Mouse (Mus musculus) heart, embryonic 14.5 days (tissue): Measurements from ENCODE around the gene Spats2l. TPM values are rescaled to one million over a fixed set of nuclear protein-coding genes. Genes with fewer than 3 reads are reported as not detected.

Source experiments
- ATAC-seq: fragments of 200-750 bp; cut with Nextera tagmentation; 2 replicates; pipeline ENCODE4 v1.8.0; 2017; ENCODE audit warnings: low read depth, moderate TSS enrichment; ENCODE audit not compliant: insufficient number of reproducible peaks, insufficient read depth, low FRiP score
- H3K27ac ChIP-seq, 2 experiments: fragments of 200-500 bp in 1 of 2; fragments of 300-500 bp in 1 of 2; sonication (generic) in 1 of 2; replicated peaks in 1 of 2; 2 replicates each; pipeline ENCODE4 v1.5.1; 2012 to 2014; ENCODE audit warnings: low read depth in 2 of 2, low read length in 2 of 2, control low read depth in 1 of 2, mild to moderate bottlenecking in 1 of 2, mixed read lengths in 1 of 2; ENCODE audit not compliant: control insufficient read depth in 1 of 2, insufficient read depth in 1 of 2
- H3K27me3 ChIP-seq: fragments of 300-500 bp; sonication (generic); 2 replicates; pipeline ENCODE4 v1.6.1; 2014; ENCODE audit warnings: mild to moderate bottlenecking, low read length, control low read depth; ENCODE audit not compliant: control insufficient read depth, insufficient read depth
- H3K36me3 ChIP-seq: fragments of 300-500 bp; sonication (generic); 2 replicates; pipeline ENCODE4 v1.6.1; 2014; ENCODE audit warnings: mild to moderate bottlenecking, control low read depth, low read length, mixed read lengths; ENCODE audit not compliant: control insufficient read depth, insufficient read depth
- H3K4me1 ChIP-seq, 2 experiments: fragments of 200-500 bp in 1 of 2; fragments of 300-500 bp in 1 of 2; sonication (generic) in 1 of 2; 2 replicates each; pipeline ENCODE4 v1.6.1; 2012 to 2014; ENCODE audit warnings: low read length in 2 of 2, control low read depth in 1 of 2, mixed read lengths in 1 of 2; ENCODE audit not compliant: control insufficient read depth in 2 of 2, insufficient read depth in 2 of 2
- H3K4me2 ChIP-seq: fragments of 300-500 bp; sonication (generic); 2 replicates; pipeline ENCODE4 v1.6.1; 2014; ENCODE audit warnings: mild to moderate bottlenecking, low read length
- H3K4me3 ChIP-seq, 2 experiments: fragments of 200-500 bp in 1 of 2; fragments of 300-500 bp in 1 of 2; sonication (generic) in 1 of 2; 2 replicates each; pipeline ENCODE4 v1.5.1; 2012 to 2014; ENCODE audit warnings: low read length in 2 of 2, mild to moderate bottlenecking in 2 of 2, control low read depth in 1 of 2, low read depth in 1 of 2, moderate library complexity in 1 of 2; ENCODE audit not compliant: control insufficient read depth in 1 of 2, insufficient read depth in 1 of 2
- H3K9ac ChIP-seq: fragments of 300-500 bp; sonication (generic); 2 replicates; pipeline ENCODE4 v1.6.1; 2014; ENCODE audit warnings: mild to moderate bottlenecking, low read length
- H3K9me3 ChIP-seq: fragments of 300-500 bp; sonication (generic); 2 replicates; pipeline ENCODE4 v1.6.1; 2016; ENCODE audit warnings: low read length, control low read depth; ENCODE audit not compliant: control insufficient read depth
- WGBS: fragments of 180-500 bp; shearing (Covaris S2); extraction: QIAGEN DNeasy Blood & Tissue Kit; methylation state at CpG from one replicate; pipeline ENCODE4 v1.1.7; 2014; 5-methylcytosine and 5-hydroxymethylcytosine counted together
- polyA plus RNA-seq: library from polyadenylated mRNA; unstranded; fragments of >200 nt; fragmentation: Nextera tagmentation; extraction: Ambion mirVana; gene quantifications from 2 replicates; pipeline ENCODE4 v1.2.1, GENCODE M21; 2014

Gene Spats2l
- polyA plus RNA-seq, 1 experiment from 2014 or later = 70.0 TPM

DNA sequence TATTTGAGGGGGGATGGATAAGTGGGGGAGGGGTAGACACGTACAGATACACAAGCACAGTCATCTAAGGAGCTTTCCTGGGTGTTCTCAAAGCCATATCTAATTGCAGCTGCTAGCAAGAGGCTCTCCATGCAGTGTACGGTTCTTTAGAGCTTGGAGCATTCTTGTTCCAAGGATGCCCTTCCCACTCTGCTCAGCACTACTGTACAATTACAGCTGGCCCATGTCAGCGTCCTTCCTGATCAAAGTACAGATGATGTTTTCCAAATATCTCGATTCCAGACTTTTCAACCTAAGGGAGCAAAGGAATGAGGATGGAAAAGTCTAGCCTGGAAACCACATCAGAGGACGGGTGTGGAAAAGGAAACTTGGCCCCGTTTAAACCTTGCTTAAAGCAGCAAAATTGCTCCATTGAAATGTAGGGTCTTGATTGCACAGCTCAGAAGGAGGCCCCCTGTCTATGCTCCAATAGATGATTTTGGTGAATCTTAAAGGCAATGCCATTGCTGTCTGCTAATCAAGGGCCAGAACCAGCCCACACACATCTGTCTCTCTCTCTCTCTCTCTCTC, 46.6 kb downstream of the Spats2l start:
- H3K4me1 ChIP-seq = peaks cover 10 to 20% of the 10 kb centered on the region in 2 experiments
- no peaks in the 10 kb centered on the region for H3K27me3 ChIP-seq
- H3K36me3 ChIP-seq = no peaks in the 10 kb centered on the region
- no peak; the same call in 1 of the 2 replicates for ATAC-seq
- no peak overlapping the region for H3K4me2 ChIP-seq
- no peaks in the 10 kb centered on the region for H3K9me3 ChIP-seq
- H3K4me3 ChIP-seq = no peak overlapping the region
- 68% methylated on average over 6 of the region's 6 CpGs for WGBS
- no peak overlapping the region for H3K9ac ChIP-seq
- no peak overlapping the region for H3K27ac ChIP-seq

DNA sequence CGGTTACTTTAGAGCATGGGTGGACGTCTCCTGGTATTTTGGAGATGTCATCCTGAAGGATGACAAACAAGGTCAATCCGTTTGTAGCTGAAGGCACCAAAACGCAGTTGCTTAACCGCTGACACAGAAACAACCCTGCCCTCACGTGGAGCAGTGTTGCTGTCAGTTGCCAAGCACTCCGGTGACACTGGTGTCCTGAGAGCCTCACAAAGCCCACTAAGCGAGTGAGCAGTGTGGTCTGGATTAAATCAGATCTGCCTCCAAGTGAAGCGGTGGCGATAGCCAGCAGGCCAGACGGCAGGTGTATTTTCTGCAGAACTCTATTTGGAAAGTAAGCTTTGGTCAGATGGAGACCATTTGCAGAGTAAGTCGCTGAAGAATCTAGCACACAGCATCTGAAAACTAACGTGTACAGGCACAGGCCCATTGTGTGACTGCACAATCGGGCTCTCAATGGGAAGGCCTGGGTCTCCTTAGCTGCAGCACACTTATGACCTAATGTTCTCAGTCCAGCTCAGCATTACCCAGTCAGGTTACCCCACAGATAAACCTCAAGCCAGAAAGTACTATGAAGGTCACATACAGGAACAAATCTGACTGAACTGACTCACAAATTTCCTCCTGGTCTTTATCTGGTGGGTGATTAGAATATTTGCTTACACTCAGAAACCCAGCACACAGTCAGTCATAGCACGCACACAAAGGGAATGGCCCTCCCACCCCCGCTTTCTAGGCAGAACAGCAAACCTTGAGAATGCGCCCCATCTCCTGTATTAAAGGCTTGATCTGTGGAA, 51.2 kb downstream of the Spats2l start:
- H3K27me3 ChIP-seq = no peaks in the 10 kb centered on the region
- peaks cover 11 to 15% of the 10 kb centered on the region in 2 experiments for H3K4me1 ChIP-seq
- H3K9ac ChIP-seq = 0 out of 2 replicates have a peak overlapping the region, but pooled peaks have one; percentile 25
- ATAC-seq = no peak
- WGBS = 41% methylated on average over 17 of the region's 17 CpGs
- 0 out of 2 replicates have a peak, but pooled peaks cover 2% of the 10 kb centered on the region for H3K9me3 ChIP-seq
- H3K4me3 ChIP-seq = no peak overlapping the region
- no peaks in the 10 kb centered on the region for H3K36me3 ChIP-seq
- H3K4me2 ChIP-seq = no peak overlapping the region; the same call in 1 of the 2 replicates
- peak overlapping the region in 1 of 2 experiments; percentile 14; a peak in 2 of 4 replicates for H3K27ac ChIP-seq

DNA sequence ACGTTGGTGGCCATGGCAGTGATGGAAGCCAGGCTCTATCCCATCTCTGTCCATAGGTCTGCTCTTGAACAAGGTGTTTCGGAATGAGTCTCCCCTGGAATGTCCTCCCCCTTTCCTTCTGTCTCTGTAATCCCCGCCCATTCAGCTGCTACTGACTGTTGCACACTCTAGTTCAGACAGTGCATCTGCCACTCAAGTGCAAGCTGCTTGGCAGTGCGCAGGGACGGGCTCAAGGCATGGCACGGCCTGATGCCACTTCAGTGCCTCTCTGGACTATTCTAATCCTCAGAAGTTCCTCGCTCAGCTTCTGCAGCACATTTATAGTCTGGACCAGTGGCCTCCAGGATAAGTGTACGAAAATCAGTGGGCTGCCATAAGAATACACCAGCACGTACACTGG, 52.3 kb downstream of the Spats2l start:
- Histone ChIP-seq H3K4me3 (no peak overlapping the region), H3K36me3 (no peaks in the 10 kb centered on the region), H3K27me3 (no peaks in the 10 kb centered on the region), H3K9me3 (0 out of 2 replicates have a peak, but pooled peaks cover 2% of the 10 kb centered on the region), H3K4me2 (no peak overlapping the region), H3K4me1 (peaks cover 11 to 15% of the 10 kb centered on the region in 2 experiments), H3K9ac (no peak overlapping the region), H3K27ac (no peak overlapping the region)
- ATAC-seq = no peak
- 70% methylated on average over 9 of the region's 9 CpGs for WGBS

DNA sequence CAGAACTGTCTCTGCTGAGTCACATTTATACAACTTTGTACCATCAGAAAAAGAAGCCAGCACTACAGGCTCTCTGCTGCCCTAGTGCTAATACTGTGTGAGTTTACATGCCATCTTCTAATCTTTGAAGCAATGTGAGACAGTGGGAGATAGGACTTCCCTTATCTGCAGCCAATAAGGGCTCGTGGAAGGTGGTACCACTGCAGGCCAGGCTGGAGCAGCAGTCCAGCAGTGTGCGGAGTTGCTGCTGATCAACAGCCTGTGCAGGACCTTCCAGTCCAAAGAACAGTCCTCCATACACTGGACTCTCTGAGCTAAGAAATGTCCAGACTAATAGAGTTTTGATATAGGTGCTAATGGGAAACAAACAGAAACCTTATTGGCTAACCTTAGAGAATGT, 59.2 kb downstream of the Spats2l start:
- Histone ChIP-seq H3K9ac (no peak overlapping the region), H3K9me3 (0 out of 2 replicates have a peak, but pooled peaks cover 2% of the 10 kb centered on the region), H3K36me3 (0 out of 2 replicates have a peak, but pooled peaks cover 6% of the 10 kb centered on the region), H3K4me1 (no peaks in the 10 kb centered on the region), H3K4me2 (no peak overlapping the region), H3K4me3 (no peak overlapping the region), H3K27ac (no peak overlapping the region), H3K27me3 (no peaks in the 10 kb centered on the region)
- ATAC-seq = no peak
- 44% methylated on average over 2 of the region's 2 CpGs for WGBS

DNA sequence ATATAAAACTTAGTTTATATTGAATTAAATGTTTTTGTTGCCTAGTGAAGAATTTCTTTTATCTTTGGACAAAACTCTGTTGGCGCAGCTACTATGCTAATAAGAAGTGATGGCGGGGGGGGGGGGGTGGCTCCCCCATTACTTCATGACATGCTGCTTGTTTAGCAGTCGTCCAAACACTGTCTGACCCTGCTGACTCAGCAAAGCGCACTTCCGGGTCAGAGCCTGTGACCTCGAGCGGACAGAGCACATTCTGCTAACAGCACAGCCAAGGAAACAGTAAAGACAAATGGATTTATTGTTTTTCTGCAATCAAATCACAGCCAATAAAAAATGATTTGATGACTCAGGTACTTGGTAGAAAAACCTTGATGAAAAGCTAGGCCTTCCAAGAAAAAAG, 61.2 kb downstream of the Spats2l start:
- H3K27me3 ChIP-seq = no peaks in the 10 kb centered on the region
- H3K4me1 ChIP-seq = no peaks in the 10 kb centered on the region
- ATAC-seq = no peak
- H3K36me3 ChIP-seq = 0 out of 2 replicates have a peak, but pooled peaks cover 6% of the 10 kb centered on the region
- H3K9me3 ChIP-seq = 0 out of 2 replicates have a peak, but pooled peaks cover under 1% of the 10 kb centered on the region
- no peak overlapping the region for H3K4me2 ChIP-seq
- no peak overlapping the region for H3K27ac ChIP-seq
- WGBS = 72% methylated on average over 7 of the region's 7 CpGs
- no peak overlapping the region for H3K4me3 ChIP-seq
- H3K9ac ChIP-seq = no peak overlapping the region

DNA sequence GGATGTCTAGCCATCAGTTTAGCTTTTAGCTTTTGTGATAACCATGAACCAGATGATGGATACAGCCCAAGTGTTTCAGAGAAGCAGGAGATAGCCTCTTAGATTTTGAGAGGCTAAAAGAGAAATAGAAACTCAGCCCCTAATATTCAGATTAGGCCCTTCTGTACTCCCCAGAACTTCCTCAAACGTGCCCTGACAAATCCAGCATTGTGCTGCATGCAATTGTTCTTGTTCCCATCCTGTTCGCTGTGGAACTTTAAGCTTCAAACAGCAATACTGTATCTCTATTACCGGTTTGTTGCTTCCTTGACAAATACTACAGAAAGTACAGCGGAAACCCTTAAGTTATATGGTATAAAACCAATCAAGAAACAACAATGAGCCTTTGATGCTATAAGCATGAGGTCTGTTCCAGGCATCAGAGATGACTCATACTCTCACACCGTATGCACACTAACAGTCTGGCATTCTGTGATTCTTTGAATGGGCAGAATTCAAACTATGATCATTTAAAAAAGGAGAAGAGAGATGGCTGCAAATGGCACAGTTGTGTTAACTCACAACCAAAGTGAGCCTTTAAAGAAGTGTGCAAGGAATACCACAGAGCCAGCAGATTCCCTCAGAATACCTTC, 62.8 kb downstream of the Spats2l start:
- Histone ChIP-seq H3K9me3 (no peaks in the 10 kb centered on the region), H3K4me3 (no peak overlapping the region), H3K36me3 (0 out of 2 replicates have a peak, but pooled peaks cover 6% of the 10 kb centered on the region), H3K27ac (no peak overlapping the region), H3K4me1 (no peaks in the 10 kb centered on the region), H3K27me3 (no peaks in the 10 kb centered on the region), H3K4me2 (no peak overlapping the region), H3K9ac (no peak overlapping the region)
- no peak for ATAC-seq
- 61% methylated on average over 5 of the region's 5 CpGs for WGBS

DNA sequence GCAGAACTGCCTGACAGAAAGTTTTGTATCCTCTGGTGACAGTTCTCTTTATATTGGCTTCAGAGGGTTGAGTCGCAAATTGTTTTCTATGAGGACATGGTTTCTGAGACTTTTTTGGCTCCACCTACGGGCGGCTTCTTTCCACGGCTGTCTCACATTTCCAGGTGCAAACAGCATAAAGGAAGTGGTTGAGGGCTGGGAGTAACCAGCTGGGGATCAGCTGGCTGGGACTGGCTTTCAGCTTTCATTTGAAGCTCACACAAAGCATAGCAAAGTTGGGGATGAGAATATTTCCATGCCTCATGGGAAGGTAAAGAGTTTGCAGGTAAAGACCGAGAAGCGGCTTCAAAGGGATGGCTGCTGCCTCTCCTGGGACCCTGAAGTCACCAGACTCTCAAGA, 65.9 kb downstream of the Spats2l start:
- Histone ChIP-seq H3K9ac (no peak overlapping the region), H3K4me1 (no peaks in the 10 kb centered on the region), H3K4me2 (no peak overlapping the region), H3K27ac (no peak overlapping the region), H3K27me3 (no peaks in the 10 kb centered on the region), H3K36me3 (no peaks in the 10 kb centered on the region), H3K9me3 (no peaks in the 10 kb centered on the region), H3K4me3 (no peak overlapping the region)
- WGBS = 79% methylated on average over 6 of the region's 6 CpGs
- ATAC-seq = no peak
